Mouse (Mus musculus) limb, embryonic 11.5 days (tissue): ENCODE data around the gene Fgfr2. TPM values are rescaled to one million over a fixed set of nuclear protein-coding genes. Genes with fewer than 3 reads are reported as not detected.

ENCODE experiments used
- ATAC-seq: fragments of 200-750 bp; cut with Nextera tagmentation; 2 replicates; pipeline ENCODE4 v1.8.0; 2017; ENCODE audit warnings: low read depth; ENCODE audit not compliant: insufficient number of reproducible peaks, low FRiP score, low TSS enrichment
- DNase-seq: peaks from one replicate; pipeline ENCODE4 v3.0.0-alpha.2; 2015; ENCODE audit warnings: low spot score
- H3K27ac ChIP-seq: fragments of 300-500 bp; sonication (generic); replicated peaks from 2 replicates; pipeline ENCODE4 v1.5.1; 2014; ENCODE audit warnings: low read depth, mild to moderate bottlenecking, low read length
- H3K27me3 ChIP-seq: fragments of 300-500 bp; sonication (generic); 2 replicates; pipeline ENCODE4 v1.6.1; 2014; ENCODE audit warnings: mild to moderate bottlenecking, low read length, mixed read lengths; ENCODE audit not compliant: control insufficient read depth, insufficient read depth
- H3K36me3 ChIP-seq: fragments of 300-500 bp; sonication (generic); 2 replicates; pipeline ENCODE4 v1.6.1; 2014; ENCODE audit warnings: mild to moderate bottlenecking, low read length, moderate library complexity, mixed read lengths; ENCODE audit not compliant: control insufficient read depth, insufficient read depth
- H3K4me1 ChIP-seq: fragments of 300-500 bp; sonication (generic); 2 replicates; pipeline ENCODE4 v1.6.1; 2014; ENCODE audit warnings: low read length, mixed read lengths; ENCODE audit not compliant: control insufficient read depth, insufficient read depth
- H3K4me2 ChIP-seq: fragments of 300-500 bp; sonication (generic); 2 replicates; pipeline ENCODE4 v1.6.1; 2014; ENCODE audit warnings: low read depth, mild to moderate bottlenecking, moderate library complexity; ENCODE audit not compliant: severe bottlenecking
- H3K4me3 ChIP-seq: fragments of 300-500 bp; sonication (generic); 2 replicates; pipeline ENCODE4 v1.5.1; 2014; ENCODE audit warnings: low read depth, low read length
- H3K9ac ChIP-seq: fragments of 300-500 bp; sonication (generic); 2 replicates; pipeline ENCODE4 v1.6.1; 2014; ENCODE audit warnings: mild to moderate bottlenecking, low read length
- H3K9me3 ChIP-seq: fragments of 300-500 bp; sonication (generic); 2 replicates; pipeline ENCODE4 v1.6.1; 2016; ENCODE audit warnings: low read length; ENCODE audit not compliant: control insufficient read depth
- WGBS: fragments of 180-500 bp; shearing (Covaris S2); extraction: QIAGEN DNeasy Blood & Tissue Kit; methylation state at CpG from one replicate; pipeline ENCODE4 v1.1.7; 2014; 5-methylcytosine and 5-hydroxymethylcytosine counted together
- polyA plus RNA-seq: library from polyadenylated mRNA; unstranded; fragments of >200 nt; fragmentation: Nextera tagmentation; extraction: Ambion mirVana; gene quantifications from 2 replicates; pipeline ENCODE4 v1.2.1, GENCODE M21; 2014

Fgfr2 gene
- polyA plus RNA-seq, 1 experiment from 2014 or later = 60.1 TPM

GRCm38 (mm10) chr7:132940569-132940968 lies 182.6 kb downstream of the Fgfr2 start:
- DNase-seq (no peak), ATAC-seq (no peak)
- no peaks in the 10 kb centered on the region for H3K27me3 ChIP-seq
- H3K9me3 ChIP-seq = no peaks in the 10 kb centered on the region
- WGBS = 91% methylated on average over 2 of the region's 2 CpGs
- no peaks in the 10 kb centered on the region for H3K4me1 ChIP-seq
- H3K4me2 ChIP-seq = no peak overlapping the region
- no peak overlapping the region for H3K4me3 ChIP-seq
- no peak overlapping the region for H3K27ac ChIP-seq
- no peaks in the 10 kb centered on the region for H3K36me3 ChIP-seq
- no peak overlapping the region for H3K9ac ChIP-seq

- H3K4me3 ChIP-seq = no peak overlapping the region
- ATAC-seq (no peak), DNase-seq (no peak)
- H3K4me2 ChIP-seq = no peak overlapping the region
- 86% methylated on average over 2 of the region's 2 CpGs for WGBS
- no peaks in the 10 kb centered on the region for H3K27me3 ChIP-seq
- no peaks in the 10 kb centered on the region for H3K36me3 ChIP-seq
- no peak overlapping the region for H3K27ac ChIP-seq
- H3K9ac ChIP-seq = no peak overlapping the region
- no peaks in the 10 kb centered on the region for H3K9me3 ChIP-seq
- no peaks in the 10 kb centered on the region for H3K4me1 ChIP-seq
Measured at GRCm38 (mm10) chr7:132939118-132939517, 184.0 kb downstream of the Fgfr2 start.

DNA sequence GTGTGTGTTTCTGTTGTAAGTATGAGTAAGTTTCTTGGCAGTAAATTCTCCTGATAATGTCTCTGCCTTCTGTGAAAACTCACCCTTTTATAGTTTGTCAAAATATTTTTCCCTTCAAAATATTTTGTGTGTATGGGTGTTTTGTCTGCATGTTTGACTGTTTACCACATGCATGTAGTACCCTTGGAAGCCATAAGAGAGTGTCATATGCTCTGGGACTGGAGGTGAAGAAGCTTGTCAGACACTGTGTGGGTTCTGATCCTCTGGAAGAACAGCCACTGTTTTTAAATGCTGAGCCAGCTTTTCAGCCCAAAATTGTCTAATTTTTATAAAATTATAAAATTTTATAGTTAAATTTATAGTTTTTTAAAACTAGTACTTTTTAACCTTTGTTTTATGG lies 188.4 kb downstream of the Fgfr2 start:
- ATAC-seq = no peak
- H3K27ac ChIP-seq = no peak overlapping the region
- H3K9me3 ChIP-seq = no peaks in the 10 kb centered on the region
- H3K4me1 ChIP-seq = no peaks in the 10 kb centered on the region
- DNase-seq = no peak
- no peak overlapping the region for H3K4me3 ChIP-seq
- no peaks in the 10 kb centered on the region for H3K27me3 ChIP-seq
- H3K36me3 ChIP-seq = no peaks in the 10 kb centered on the region
- no peak overlapping the region for H3K9ac ChIP-seq
- H3K4me2 ChIP-seq = no peak overlapping the region

GRCm38 (mm10) chr7:132933331-132933730 lies 189.8 kb downstream of the Fgfr2 start:
- ATAC-seq (no peak), DNase-seq (no peak)
- H3K27me3 ChIP-seq = no peaks in the 10 kb centered on the region
- no peaks in the 10 kb centered on the region for H3K36me3 ChIP-seq
- 87% methylated on average over 1 of the region's 1 CpGs for WGBS
- no peaks in the 10 kb centered on the region for H3K9me3 ChIP-seq
- no peak overlapping the region for H3K4me3 ChIP-seq
- no peaks in the 10 kb centered on the region for H3K4me1 ChIP-seq
- no peak overlapping the region for H3K4me2 ChIP-seq
- no peak overlapping the region for H3K9ac ChIP-seq
- no peak overlapping the region for H3K27ac ChIP-seq

DNA sequence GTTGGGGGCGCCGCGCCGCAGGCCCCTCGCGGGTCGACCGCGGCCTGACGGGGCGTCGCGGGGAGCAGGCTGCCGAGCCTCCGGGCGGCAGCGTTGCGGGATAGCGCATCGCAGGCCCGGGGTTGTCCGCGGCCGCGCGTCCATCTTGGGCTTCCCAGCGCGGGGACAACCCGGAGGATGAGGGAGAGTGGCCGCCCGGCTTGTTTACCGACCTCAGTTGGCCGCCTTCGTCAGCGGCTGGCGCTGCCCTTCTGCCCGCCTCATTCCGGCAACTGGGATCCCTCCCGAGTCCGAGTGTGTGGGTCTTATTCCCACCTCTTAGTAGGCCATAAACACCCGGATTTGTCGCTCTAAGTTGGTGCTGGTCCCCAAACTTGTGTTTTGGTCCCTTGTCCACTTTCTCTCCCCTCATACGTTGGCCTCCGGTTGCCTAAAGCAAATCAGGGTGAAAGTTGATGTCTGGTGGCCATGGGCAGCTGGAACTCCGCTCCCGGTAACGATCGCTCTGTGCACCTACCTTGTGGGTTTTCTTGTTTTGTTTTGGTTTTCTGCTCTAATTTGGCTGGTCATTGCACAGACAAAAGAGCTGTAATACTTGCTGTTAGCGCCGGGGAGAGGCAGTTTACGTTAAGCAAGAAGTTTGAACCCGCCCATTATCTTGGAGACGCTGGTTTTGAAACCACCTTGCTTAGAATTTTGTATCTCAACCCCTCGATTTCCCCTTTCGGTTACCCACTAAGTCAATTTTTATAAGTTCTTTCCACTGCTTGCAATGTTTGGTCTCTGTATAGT lies 191.4 kb downstream of the Fgfr2 start:
- DNase-seq (peak; percentile 64), ATAC-seq (no peak; the same call in 1 of the 2 replicates)
- peak overlapping the region; percentile 98 for H3K27ac ChIP-seq
- H3K4me1 ChIP-seq = no peaks in the 10 kb centered on the region
- H3K4me3 ChIP-seq = peak overlapping the region; percentile 88
- peak overlapping the region; percentile 96 for H3K9ac ChIP-seq
- H3K9me3 ChIP-seq = no peaks in the 10 kb centered on the region
- H3K4me2 ChIP-seq = peak overlapping the region; percentile 76
- WGBS = under 1% methylated on average over 50 of the region's 55 CpGs
- H3K36me3 ChIP-seq = no peaks in the 10 kb centered on the region
- H3K27me3 ChIP-seq = no peaks in the 10 kb centered on the region

- no peaks in the 10 kb centered on the region for H3K9me3 ChIP-seq
- under 1% methylated on average over 69 of the region's 93 CpGs for WGBS
- peak within 1 kb of the TSS; percentile 98 for H3K27ac ChIP-seq
- DNase-seq = peak; percentile 99
- no peaks in the 10 kb centered on the region for H3K27me3 ChIP-seq
- H3K4me1 ChIP-seq = no peaks in the 10 kb centered on the region
- peak within 1 kb of the TSS; percentile 76 for H3K4me2 ChIP-seq
- ATAC-seq = peak; percentile 99
- H3K4me3 ChIP-seq = peak within 1 kb of the TSS; percentile 88
- peak within 1 kb of the TSS; percentile 96 for H3K9ac ChIP-seq
- H3K36me3 ChIP-seq = no peaks in the 10 kb centered on the region
Measured at GRCm38 (mm10) chr7:132930850-132931559, 192.1 kb downstream of the Fgfr2 start, which contains the start of gene Zranb1. Gene Zranb1 (plus strand): TSS chr7:132931142.

DNA sequence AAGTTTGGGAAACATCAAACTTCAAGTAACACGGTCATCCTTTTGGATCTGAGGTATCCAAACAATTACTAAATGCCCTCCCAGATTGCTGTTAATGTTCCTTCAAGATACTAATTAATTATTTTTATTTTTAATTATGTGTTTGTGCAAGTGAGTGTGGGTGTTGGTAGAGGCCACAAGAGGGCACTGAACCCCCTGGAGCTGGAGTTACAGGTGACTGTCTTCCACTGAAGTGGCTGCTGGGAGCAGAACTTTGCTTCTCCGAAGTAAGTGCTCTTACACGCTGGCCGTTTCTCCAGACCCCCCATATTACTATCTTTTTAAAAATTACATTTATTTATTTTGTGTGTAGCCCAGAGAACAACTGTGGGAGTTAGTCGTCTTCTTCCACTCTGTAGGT lies 193.1 kb downstream of the Fgfr2 start:
- peak overlapping the region; percentile 76 for H3K4me2 ChIP-seq
- H3K27me3 ChIP-seq = no peaks in the 10 kb centered on the region
- no peak for DNase-seq
- WGBS = 91% methylated on average over 5 of the region's 5 CpGs
- H3K36me3 ChIP-seq = no peaks in the 10 kb centered on the region
- peak overlapping the region; percentile 88 for H3K4me3 ChIP-seq
- ATAC-seq = no peak
- H3K27ac ChIP-seq = no peak overlapping the region
- no peaks in the 10 kb centered on the region for H3K4me1 ChIP-seq
- no peaks in the 10 kb centered on the region for H3K9me3 ChIP-seq
- H3K9ac ChIP-seq = peak overlapping the region; percentile 96; the same call in 1 of the 2 replicates

DNA sequence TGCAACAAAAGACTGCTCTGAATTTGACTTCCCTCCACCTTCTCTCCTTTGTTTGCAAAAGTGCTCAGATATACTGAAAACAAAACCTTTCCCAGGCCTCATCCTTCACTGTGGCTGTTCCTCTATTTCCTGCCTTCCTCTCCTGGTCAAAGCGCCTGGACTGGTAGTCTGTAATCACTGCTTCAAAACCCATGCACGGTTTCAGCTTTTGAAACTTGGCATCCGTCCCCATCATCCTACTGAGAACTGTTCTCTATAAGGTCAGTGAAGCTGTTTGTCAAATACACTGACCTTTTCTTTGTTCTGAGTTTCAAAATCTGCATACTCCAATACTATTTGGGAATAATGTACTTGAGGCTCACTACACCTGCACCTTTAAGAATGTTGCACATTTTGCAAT lies 195.9 kb downstream of the Fgfr2 start:
- no peak for DNase-seq
- Histone ChIP-seq H3K9ac (no peak overlapping the region), H3K27me3 (no peaks in the 10 kb centered on the region), H3K4me3 (no peak overlapping the region), H3K36me3 (no peaks in the 10 kb centered on the region), H3K27ac (no peak overlapping the region), H3K9me3 (no peaks in the 10 kb centered on the region), H3K4me2 (no peak overlapping the region), H3K4me1 (no peaks in the 10 kb centered on the region)
- WGBS = 65% methylated on average over 3 of the region's 3 CpGs
- no peak for ATAC-seq
